Mouse (Mus musculus): ENCODE measurements around the gene Crocc.

DNA sequence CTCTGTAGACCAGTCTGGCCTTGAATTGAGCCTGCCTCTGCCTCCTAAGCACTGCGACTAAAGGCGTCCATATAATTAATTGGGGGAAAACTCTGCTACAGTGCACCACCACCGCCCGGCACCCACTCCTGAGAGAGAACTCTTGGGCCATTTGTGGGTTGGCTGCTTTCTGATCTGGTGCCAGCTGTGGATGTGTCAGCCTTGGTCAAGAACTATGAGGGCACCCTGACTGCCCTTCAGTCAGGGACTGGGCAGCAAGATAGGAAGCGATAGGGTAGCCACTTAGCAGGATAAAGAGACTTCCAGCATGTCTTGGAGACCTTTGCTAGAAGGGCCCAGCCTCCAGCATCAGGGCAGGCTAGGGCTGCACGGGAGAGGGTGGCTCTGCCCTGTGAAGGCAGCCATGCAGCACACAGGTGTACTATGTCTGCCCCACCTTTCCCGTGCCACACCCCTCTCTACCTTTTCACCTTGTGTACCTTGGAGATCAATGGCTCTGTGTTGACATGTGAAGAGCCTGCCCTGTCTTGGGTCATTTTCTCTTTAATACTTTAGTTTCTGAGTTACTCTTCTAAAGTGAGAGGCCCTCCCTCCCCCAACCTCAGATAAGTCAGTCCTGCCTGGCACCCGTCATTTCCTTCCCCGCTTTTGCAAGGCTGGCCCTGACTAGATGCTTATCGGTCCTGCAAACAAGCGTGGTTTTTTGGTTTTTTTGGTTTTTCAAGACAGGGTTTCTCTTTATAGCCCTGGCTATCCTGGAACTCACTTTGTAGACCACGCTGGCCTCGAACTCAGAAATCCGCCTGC, 82.3 kb downstream of the Crocc start:
- TF ChIP-seq CTCF (IDR thresholded peaks at IDR 0.05; ENCODE audit: borderline replicate concordance, extremely low read depth, insufficient read depth, insufficient read length): no peak
- TF ChIP-seq POLR2A (IDR thresholded peaks at IDR 0.05; ENCODE audit: borderline replicate concordance, extremely low read depth, insufficient read depth, insufficient read length, poor library complexity, severe bottlenecking): no peak

Measured in brain, embryonic 14.5 days (tissue).